Comparison of ENCODE assay signal across 21 mouse cellular contexts in genomic region chr1:38390235-38390885, GRCm38 (mm10).
DNase-seq lines count a peak whose midpoint lies in the region; ATAC-seq lines count a peak whose summit lies in the region.
"Had no signal": no experiment of that assay in that cellular context is flagged by ENCODE, and none has a peak within 500 bp of the region (broad histone marks: within the 10 kb centered on the region; RNA-seq: fewer than 3 reads in every experiment).

No protein-coding gene starts in this region.

- H3K27me3 ChIP-seq in hindbrain, embryonic 10.5 days (ENCODE audit: insufficient read depth, poor library complexity, severe bottlenecking), result no peaks in the 10 kb centered on the region
- no peaks in the 10 kb centered on the region for H3K27me3 ChIP-seq in hindbrain, embryonic 11.5 days (ENCODE audit: control insufficient read depth, insufficient read depth, low read length)
- H3K27me3 ChIP-seq in neural tube, embryonic 13.5 days, result no peaks in the 10 kb centered on the region
- H3K27me3 ChIP-seq in forebrain, embryonic 15.5 days, result no peaks in the 10 kb centered on the region
- H3K27me3 ChIP-seq in limb, embryonic 10.5 days (ENCODE audit: low read depth, poor library complexity, severe bottlenecking), result no peaks in the 10 kb centered on the region
- H3K27me3 ChIP-seq: embryonic facial prominence, embryonic 15.5 days; heart, embryonic 15.5 days had no signal

- H3K4me2 ChIP-seq in hindbrain, embryonic 11.5 days (replicated peaks; ENCODE audit: low read depth, low read length), result no peak overlapping the region
- no peak overlapping the region for H3K4me2 ChIP-seq in neural tube, embryonic 13.5 days
- no peak overlapping the region for H3K4me2 ChIP-seq in forebrain, embryonic 15.5 days (replicated peaks)
- H3K4me2 ChIP-seq: embryonic facial prominence, embryonic 15.5 days; heart, embryonic 15.5 days had no signal

- no peak for DNase-seq in hindbrain, embryonic 10.5 days (ENCODE audit: low spot score)
- DNase-seq in hindbrain, embryonic 11.5 days (ENCODE audit: low spot score), result no peak
- DNase-seq in neural tube, embryonic 10.5 days (ENCODE audit: extremely low spot score, low spot score), result no peak
- DNase-seq in limb, embryonic 10.5 days (ENCODE audit: low spot score), result peak; percentile 20
- no peak for DNase-seq in urinary bladder, postnatal 10 days (ENCODE audit: low spot score)
- DNase-seq: adrenal gland, postnatal 36 days; cerebellum, adult 11 months; cerebellum, adult 9-11 months; gastrocnemius, postnatal 36 days; heart, postnatal 36 days; kidney, adult 2 months; kidney, postnatal 14 days; liver; liver, postnatal 0 days had no signal

- no peak for ATAC-seq in hindbrain, embryonic 11.5 days (ENCODE audit: low FRiP score)
- no peak for ATAC-seq in neural tube, embryonic 13.5 days (ENCODE audit: low read depth)
- no peak for ATAC-seq in forebrain, embryonic 15.5 days (replicated peaks)
- ATAC-seq in erythroblast, adult 5-6 weeks (replicated peaks; ENCODE audit: low FRiP score, poor library complexity, severe bottlenecking), result no peak
- ATAC-seq: liver, postnatal 0 days; lung, postnatal 0 days; Patski had no signal

- H3K4me1 ChIP-seq in hindbrain, embryonic 10.5 days (replicated peaks), result peaks cover 65% of the 10 kb centered on the region
- H3K4me1 ChIP-seq in hindbrain, embryonic 11.5 days (replicated peaks; ENCODE audit: control insufficient read depth, insufficient read depth, low read length), result peaks cover 11% of the 10 kb centered on the region
- peaks cover 71% of the 10 kb centered on the region for H3K4me1 ChIP-seq in neural tube, embryonic 13.5 days (replicated peaks)
- H3K4me1 ChIP-seq in forebrain, embryonic 15.5 days, result peaks cover 47% of the 10 kb centered on the region
- H3K4me1 ChIP-seq in limb, embryonic 10.5 days, result peaks cover 35% of the 10 kb centered on the region

- 80% methylated on average over 17 of the region's 17 CpGs for WGBS in hindbrain, embryonic 10.5 days
- WGBS in hindbrain, embryonic 11.5 days, result 71% methylated on average over 17 of the region's 17 CpGs
- 52% methylated on average over 17 of the region's 17 CpGs for WGBS in neural tube, embryonic 13.5 days
- WGBS in forebrain, embryonic 15.5 days, result 18% methylated on average over 17 of the region's 17 CpGs
- 88% methylated on average over 17 of the region's 17 CpGs for WGBS in limb, embryonic 10.5 days

- no peak overlapping the region for H3K9ac ChIP-seq in hindbrain, embryonic 11.5 days (ENCODE audit: low read depth, low read length)
- no peak overlapping the region for H3K9ac ChIP-seq in neural tube, embryonic 13.5 days
- 0 out of 2 replicates have a peak overlapping the region, but pooled peaks have one; percentile 1 for H3K9ac ChIP-seq in forebrain, embryonic 15.5 days (replicated peaks)
- H3K9ac ChIP-seq: embryonic facial prominence, embryonic 15.5 days; heart, embryonic 15.5 days; liver, postnatal 0 days had no signal

- no peaks in the 10 kb centered on the region for H3K9me3 ChIP-seq in hindbrain, embryonic 10.5 days
- H3K9me3 ChIP-seq in hindbrain, embryonic 11.5 days (ENCODE audit: control insufficient read depth, low read length), result no peaks in the 10 kb centered on the region
- no peaks in the 10 kb centered on the region for H3K9me3 ChIP-seq in neural tube, embryonic 13.5 days
- H3K9me3 ChIP-seq in forebrain, embryonic 15.5 days, result no peaks in the 10 kb centered on the region
- no peaks in the 10 kb centered on the region for H3K9me3 ChIP-seq in limb, embryonic 10.5 days (replicated peaks)
- H3K9me3 ChIP-seq: embryonic facial prominence, embryonic 15.5 days; heart, embryonic 15.5 days had no signal

- 0 out of 2 replicates have a peak overlapping the region, but pooled peaks have one; percentile 4 for H3K27ac ChIP-seq in hindbrain, embryonic 10.5 days
- H3K27ac ChIP-seq in hindbrain, embryonic 11.5 days (ENCODE audit: low read depth, low read length), result no peak overlapping the region
- peak overlapping the region; percentile 69 for H3K27ac ChIP-seq in neural tube, embryonic 13.5 days (replicated peaks)
- H3K27ac ChIP-seq in forebrain, embryonic 15.5 days (replicated peaks), result peak overlapping the region; percentile 21; the same call in 1 of the 2 replicates
- H3K27ac ChIP-seq in limb, embryonic 10.5 days, result no peak overlapping the region
- H3K27ac ChIP-seq: embryonic facial prominence, embryonic 15.5 days; heart, embryonic 15.5 days had no signal

- H3K4me3 ChIP-seq in hindbrain, embryonic 10.5 days, result no peak overlapping the region
- H3K4me3 ChIP-seq in hindbrain, embryonic 11.5 days (ENCODE audit: low read depth, low read length), result no peak overlapping the region
- no peak overlapping the region for H3K4me3 ChIP-seq in neural tube, embryonic 13.5 days
- no peak overlapping the region for H3K4me3 ChIP-seq in forebrain, embryonic 15.5 days
- H3K4me3 ChIP-seq in limb, embryonic 10.5 days, result no peak overlapping the region
- H3K4me3 ChIP-seq: embryonic facial prominence, embryonic 15.5 days; heart, embryonic 15.5 days had no signal

- no peaks in the 10 kb centered on the region for H3K36me3 ChIP-seq in hindbrain, embryonic 10.5 days
- no peaks in the 10 kb centered on the region for H3K36me3 ChIP-seq in hindbrain, embryonic 11.5 days (ENCODE audit: control insufficient read depth, insufficient read depth, low read length)
- H3K36me3 ChIP-seq in neural tube, embryonic 13.5 days, result no peaks in the 10 kb centered on the region
- H3K36me3 ChIP-seq in forebrain, embryonic 15.5 days, result no peaks in the 10 kb centered on the region
- peaks cover 14% of the 10 kb centered on the region for H3K36me3 ChIP-seq in limb, embryonic 10.5 days
- H3K36me3 ChIP-seq: embryonic facial prominence, embryonic 15.5 days; heart, embryonic 15.5 days had no signal

Comparison
In these comparisons a context has a peak if more than half of its experiments do, and no peak if none do; other contexts are left out.
1. H3K27ac ChIP-seq: peak in hindbrain, embryonic 10.5 days (single experiment), neural tube, embryonic 13.5 days (single experiment) and forebrain, embryonic 15.5 days (single experiment); none in hindbrain, embryonic 11.5 days (single experiment) and limb, embryonic 10.5 days (single experiment).